Mouse (Mus musculus) limb, embryonic 11.5 days (tissue): ENCODE results near the gene Ice2. TPM values are rescaled to one million over a fixed set of nuclear protein-coding genes. Genes with fewer than 3 reads are reported as not detected.

Experiments used
- ATAC-seq: fragments of 200-750 bp; cut with Nextera tagmentation; 2 replicates; pipeline ENCODE4 v1.8.0; 2017; ENCODE audit warnings: low read depth; ENCODE audit not compliant: insufficient number of reproducible peaks, low FRiP score, low TSS enrichment
- DNase-seq: peaks from one replicate; pipeline ENCODE4 v3.0.0-alpha.2; 2015; ENCODE audit warnings: low spot score
- H3K27ac ChIP-seq: fragments of 300-500 bp; sonication (generic); replicated peaks from 2 replicates; pipeline ENCODE4 v1.5.1; 2014; ENCODE audit warnings: low read depth, mild to moderate bottlenecking, low read length
- H3K27me3 ChIP-seq: fragments of 300-500 bp; sonication (generic); 2 replicates; pipeline ENCODE4 v1.6.1; 2014; ENCODE audit warnings: mild to moderate bottlenecking, low read length, mixed read lengths; ENCODE audit not compliant: control insufficient read depth, insufficient read depth
- H3K36me3 ChIP-seq: fragments of 300-500 bp; sonication (generic); 2 replicates; pipeline ENCODE4 v1.6.1; 2014; ENCODE audit warnings: mild to moderate bottlenecking, low read length, moderate library complexity, mixed read lengths; ENCODE audit not compliant: control insufficient read depth, insufficient read depth
- H3K4me1 ChIP-seq: fragments of 300-500 bp; sonication (generic); 2 replicates; pipeline ENCODE4 v1.6.1; 2014; ENCODE audit warnings: low read length, mixed read lengths; ENCODE audit not compliant: control insufficient read depth, insufficient read depth
- H3K4me2 ChIP-seq: fragments of 300-500 bp; sonication (generic); 2 replicates; pipeline ENCODE4 v1.6.1; 2014; ENCODE audit warnings: low read depth, mild to moderate bottlenecking, moderate library complexity; ENCODE audit not compliant: severe bottlenecking
- H3K4me3 ChIP-seq: fragments of 300-500 bp; sonication (generic); 2 replicates; pipeline ENCODE4 v1.5.1; 2014; ENCODE audit warnings: low read depth, low read length
- H3K9ac ChIP-seq: fragments of 300-500 bp; sonication (generic); 2 replicates; pipeline ENCODE4 v1.6.1; 2014; ENCODE audit warnings: mild to moderate bottlenecking, low read length
- H3K9me3 ChIP-seq: fragments of 300-500 bp; sonication (generic); 2 replicates; pipeline ENCODE4 v1.6.1; 2016; ENCODE audit warnings: low read length; ENCODE audit not compliant: control insufficient read depth
- WGBS: fragments of 180-500 bp; shearing (Covaris S2); extraction: QIAGEN DNeasy Blood & Tissue Kit; methylation state at CpG from one replicate; pipeline ENCODE4 v1.1.7; 2014; 5-methylcytosine and 5-hydroxymethylcytosine counted together
- polyA plus RNA-seq: library from polyadenylated mRNA; unstranded; fragments of >200 nt; fragmentation: Nextera tagmentation; extraction: Ambion mirVana; gene quantifications from 2 replicates; pipeline ENCODE4 v1.2.1, GENCODE M21; 2014

Gene Ice2
- polyA plus RNA-seq, 1 experiment from 2014 or later = 26.3 TPM

DNA sequence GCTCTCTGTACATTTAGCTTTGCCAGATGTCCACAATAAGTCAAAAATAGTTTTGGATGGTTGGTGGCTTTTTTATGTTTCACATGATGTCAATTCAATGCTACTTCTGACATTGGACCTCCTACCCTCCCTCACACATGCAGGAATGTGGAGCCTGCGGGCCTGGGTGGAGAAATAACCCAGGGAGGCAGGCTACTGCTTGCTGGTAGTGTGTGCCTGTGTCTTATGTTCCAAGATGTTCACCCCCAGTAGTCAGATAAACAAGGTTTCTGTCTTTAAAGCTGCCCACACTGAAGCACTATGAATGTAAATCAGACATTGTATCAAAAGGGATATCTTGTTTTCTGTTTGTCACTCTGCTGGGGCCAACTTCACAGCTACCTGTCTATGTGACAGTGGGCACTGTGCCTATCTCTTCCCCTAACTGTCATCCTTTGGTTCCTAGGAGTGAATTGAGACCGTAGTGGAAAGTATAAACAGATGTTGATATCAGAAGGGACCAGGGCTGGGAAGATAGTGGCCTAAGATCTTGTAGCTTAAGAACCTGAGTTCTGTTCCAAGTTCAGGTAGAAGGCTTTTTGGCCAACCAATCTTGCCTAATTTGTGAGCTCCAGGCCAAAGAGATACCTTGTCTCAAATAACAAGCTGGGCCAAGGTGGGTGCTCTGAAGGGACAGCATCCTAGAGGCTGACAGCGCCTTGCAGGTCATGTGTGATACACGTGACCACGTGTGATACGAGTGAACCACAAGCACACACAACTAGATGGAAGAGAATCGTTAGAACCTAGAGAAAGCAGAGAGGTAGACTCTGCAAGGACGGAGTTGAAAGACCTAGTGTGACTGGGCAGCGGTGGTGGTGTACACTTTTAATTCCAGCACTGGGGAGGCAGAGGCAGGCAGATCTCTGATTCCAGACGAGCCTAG, 54.4 kb downstream of the Ice2 start:
- WGBS = 92% methylated on average over 10 of the region's 10 CpGs
- Histone ChIP-seq H3K9me3 (no peaks in the 10 kb centered on the region; the same call in 1 of the 2 replicates), H3K4me2 (no peak overlapping the region), H3K9ac (no peak overlapping the region), H3K27ac (no peak overlapping the region), H3K4me3 (no peak overlapping the region), H3K36me3 (no peaks in the 10 kb centered on the region), H3K4me1 (peaks cover 26% of the 10 kb centered on the region), H3K27me3 (peaks cover 4% of the 10 kb centered on the region; the same call in 1 of the 2 replicates)
- no peak for ATAC-seq
- no peak for DNase-seq

GRCm38 (mm10) chr9:69453066-69453900, 55.6 kb downstream of the Ice2 start, which contains the start of gene Anxa2:
Gene Anxa2 (plus strand): TSS chr9:69453620.
- Histone ChIP-seq H3K9me3 (no peaks in the 10 kb centered on the region; the same call in 1 of the 2 replicates), H3K9ac (peak within 1 kb of the TSS; percentile 65), H3K4me1 (peaks cover 34% of the 10 kb centered on the region), H3K27me3 (peaks cover 4% of the 10 kb centered on the region; the same call in 1 of the 2 replicates), H3K4me3 (peak within 1 kb of the TSS; percentile 49), H3K4me2 (peak within 1 kb of the TSS; percentile 92), H3K27ac (peak within 1 kb of the TSS; percentile 47; the same call in 1 of the 2 replicates), H3K36me3 (no peaks in the 10 kb centered on the region)
- DNase-seq = peak; percentile 71
- peak; percentile 76 for ATAC-seq
- 10% methylated on average over 34 of the region's 37 CpGs for WGBS

- WGBS = 5% methylated on average over 31 of the region's 32 CpGs
- Histone ChIP-seq H3K36me3 (no peaks in the 10 kb centered on the region), H3K9me3 (no peaks in the 10 kb centered on the region; the same call in 1 of the 2 replicates), H3K4me1 (peaks cover 39% of the 10 kb centered on the region), H3K4me2 (peak overlapping the region; percentile 92), H3K27me3 (peaks cover 4% of the 10 kb centered on the region; the same call in 1 of the 2 replicates), H3K9ac (peak overlapping the region; percentile 65), H3K27ac (peak overlapping the region; percentile 47; the same call in 1 of the 2 replicates), H3K4me3 (peak overlapping the region; percentile 49)
- ATAC-seq (no peak), DNase-seq (peak; percentile 56)
Measured at GRCm38 (mm10) chr9:69453901-69454666, 56.4 kb downstream of the Ice2 start.

DNA sequence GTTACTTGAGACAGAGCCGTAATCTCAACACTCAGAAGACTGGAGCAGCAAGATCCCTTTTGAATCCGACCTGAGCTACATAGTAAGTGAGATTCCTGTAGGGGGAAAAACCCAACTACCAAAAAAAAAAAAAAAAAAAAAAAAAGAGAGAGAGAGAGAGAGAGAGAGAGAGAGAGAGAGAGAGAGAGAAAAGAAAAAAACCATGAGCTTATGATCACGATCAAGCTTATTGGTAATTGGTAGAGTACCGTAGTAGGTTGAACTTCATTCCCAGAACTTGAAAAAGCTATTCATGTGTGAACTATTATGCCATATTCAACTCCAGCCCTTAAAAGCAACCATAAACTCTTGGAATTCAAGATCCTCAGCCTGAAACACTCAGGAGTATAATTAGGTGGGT, 57.0 kb downstream of the Ice2 start:
- DNase-seq = no peak
- H3K36me3 ChIP-seq = no peaks in the 10 kb centered on the region
- WGBS = 66% methylated on average over 4 of the region's 4 CpGs
- ATAC-seq = no peak
- peak overlapping the region; percentile 49; the same call in 1 of the 2 replicates for H3K4me3 ChIP-seq
- H3K4me2 ChIP-seq = peak overlapping the region; percentile 92
- H3K27me3 ChIP-seq = peaks cover 4% of the 10 kb centered on the region; the same call in 1 of the 2 replicates
- H3K4me1 ChIP-seq = peaks cover 42% of the 10 kb centered on the region
- no peak overlapping the region for H3K9ac ChIP-seq
- no peaks in the 10 kb centered on the region; the same call in 1 of the 2 replicates for H3K9me3 ChIP-seq
- no peak overlapping the region for H3K27ac ChIP-seq

DNA sequence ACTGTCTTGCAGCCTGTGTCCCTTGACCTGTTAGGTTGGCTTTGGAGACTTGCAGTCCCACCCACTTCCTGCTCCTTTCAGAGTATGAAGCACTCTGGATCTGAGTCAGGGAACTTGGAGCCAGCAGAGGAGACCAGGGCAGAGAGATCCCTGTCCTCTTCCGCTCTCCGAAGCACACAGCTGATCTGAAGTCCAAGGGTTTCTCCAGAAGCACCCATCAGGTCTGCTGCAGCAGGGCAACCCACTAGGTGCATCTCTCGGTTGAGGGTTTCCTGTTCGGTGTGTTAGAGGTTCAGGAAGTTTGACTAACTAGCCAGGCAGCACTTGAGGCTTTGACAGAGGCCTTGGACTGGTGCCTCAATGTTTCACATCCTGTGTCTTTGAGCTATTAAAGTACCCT, 57.7 kb downstream of the Ice2 start:
- no peaks in the 10 kb centered on the region; the same call in 1 of the 2 replicates for H3K9me3 ChIP-seq
- H3K9ac ChIP-seq = no peak overlapping the region
- no peaks in the 10 kb centered on the region for H3K36me3 ChIP-seq
- peaks cover 42% of the 10 kb centered on the region for H3K4me1 ChIP-seq
- 75% methylated on average over 4 of the region's 4 CpGs for WGBS
- ATAC-seq (no peak), DNase-seq (no peak)
- peaks cover 4% of the 10 kb centered on the region; the same call in 1 of the 2 replicates for H3K27me3 ChIP-seq
- no peak overlapping the region for H3K27ac ChIP-seq
- H3K4me2 ChIP-seq = peak overlapping the region; percentile 92; the same call in 1 of the 2 replicates
- no peak overlapping the region for H3K4me3 ChIP-seq

DNA sequence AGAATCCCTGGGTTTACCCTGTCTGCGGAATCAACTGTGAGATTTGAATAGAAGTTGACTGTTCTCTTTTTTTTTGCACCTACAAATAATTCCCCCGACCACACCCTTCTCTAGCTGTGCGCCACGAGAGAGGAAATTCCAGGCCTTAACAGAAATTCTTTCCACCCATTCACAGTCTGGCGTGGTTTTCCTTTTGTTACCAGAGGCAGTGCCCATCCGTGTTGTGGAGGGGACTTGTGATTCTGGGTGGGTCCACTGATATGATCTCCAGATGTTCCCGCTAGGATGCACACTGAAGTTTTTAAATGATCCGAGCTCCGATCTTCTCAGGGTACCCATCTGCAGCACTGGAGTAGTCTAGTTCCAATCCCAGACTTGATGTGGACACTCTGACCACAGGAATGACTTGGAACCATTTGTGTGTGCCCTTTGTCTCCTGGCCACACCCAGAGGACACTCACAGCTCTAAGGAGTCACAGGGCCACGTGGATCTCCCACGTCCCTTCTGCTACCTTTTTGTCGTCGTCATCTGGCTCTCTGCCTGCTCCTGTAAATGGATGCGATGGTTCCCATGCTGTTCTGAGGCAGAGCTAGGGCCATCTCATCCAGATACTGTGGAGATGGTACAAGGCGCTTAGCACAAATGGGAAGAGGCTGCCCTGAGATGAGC, 58.8 kb downstream of the Ice2 start:
- Histone ChIP-seq H3K4me3 (no peak overlapping the region), H3K27me3 (peaks cover 4% of the 10 kb centered on the region; the same call in 1 of the 2 replicates), H3K9ac (no peak overlapping the region), H3K4me1 (peaks cover 42% of the 10 kb centered on the region), H3K27ac (no peak overlapping the region), H3K36me3 (no peaks in the 10 kb centered on the region), H3K9me3 (no peaks in the 10 kb centered on the region; the same call in 1 of the 2 replicates), H3K4me2 (no peak overlapping the region)
- ATAC-seq (no peak), DNase-seq (no peak)
- WGBS = 89% methylated on average over 15 of the region's 15 CpGs

DNA sequence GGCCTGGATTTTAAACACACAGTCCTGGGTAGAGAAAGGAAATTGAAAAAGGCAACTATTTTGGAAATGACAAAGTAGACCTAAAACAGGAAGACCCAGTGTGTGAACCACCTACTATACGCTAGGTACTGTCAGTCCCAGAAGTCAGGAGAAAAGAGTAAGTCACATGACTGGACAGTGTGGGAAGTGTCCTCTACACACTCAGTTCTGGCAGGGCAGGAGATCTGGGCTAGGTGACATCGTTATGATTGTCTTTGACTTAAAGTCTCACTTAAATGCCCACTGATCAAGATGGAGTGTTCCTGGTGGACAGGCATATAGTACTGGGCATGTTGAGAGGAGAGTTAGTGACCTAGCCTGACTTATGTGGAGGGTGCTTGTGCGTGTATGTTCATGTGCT, 59.4 kb downstream of the Ice2 start:
- no peak overlapping the region for H3K4me3 ChIP-seq
- H3K9me3 ChIP-seq = no peaks in the 10 kb centered on the region; the same call in 1 of the 2 replicates
- no peak for DNase-seq
- no peak for ATAC-seq
- H3K9ac ChIP-seq = no peak overlapping the region
- H3K4me2 ChIP-seq = no peak overlapping the region
- H3K4me1 ChIP-seq = peaks cover 42% of the 10 kb centered on the region
- H3K27me3 ChIP-seq = peaks cover 4% of the 10 kb centered on the region; the same call in 1 of the 2 replicates
- H3K36me3 ChIP-seq = no peaks in the 10 kb centered on the region
- 95% methylated on average over 3 of the region's 3 CpGs for WGBS
- no peak overlapping the region; the same call in 1 of the 2 replicates for H3K27ac ChIP-seq
